Mouse (Mus musculus): ENCODE results near the gene Grb2.

GRCm38 (mm10) chr11:115625877-115626276 is 82.5 kb downstream of the Grb2 start:
- TF ChIP-seq CTCF (IDR thresholded peaks at IDR 0.05; ENCODE audit: control insufficient read depth, insufficient read depth, insufficient read length) = no peak
- TF ChIP-seq MAX (IDR thresholded peaks at IDR 0.05) = no peak
- no peak for TF ChIP-seq MYOD1 (IDR thresholded peaks at IDR 0.05; ENCODE audit: control insufficient read depth, insufficient read length, low read depth)

Measured in C2C12 (cell line).